Mouse (Mus musculus) bone marrow macrophage, adult 2 months (primary cell): ENCODE results near the gene Lnpep.
"Not testable (repeated sequence)": the region's sequence is repeated elsewhere in the genome, so short reads cannot be mapped to it uniquely, and the experiment has no call there.

ENCODE experiments used
- CTCF ChIP-seq: IDR thresholded peaks from 2 replicates; pipeline ENCODE4 v1.5.1; 2012; ENCODE audit warnings: low read depth, mild to moderate bottlenecking, low read length, moderate library complexity
- POLR2A ChIP-seq: IDR thresholded peaks from 2 replicates; pipeline ENCODE4 v1.6.1; 2012; ENCODE audit warnings: mild to moderate bottlenecking, low read depth, low read length, borderline replicate concordance

GRCm38 (mm10) chr17:17628237-17628879 lies 3.5 kb upstream of the Lnpep start:
- TF ChIP-seq CTCF, POLR2A: not testable (repeated sequence)
